Mouse (Mus musculus) bone marrow, adult 2 months (tissue): Measurements from ENCODE around the gene Sord.

ENCODE experiments used
- CTCF ChIP-seq: fragments of 200-500 bp; IDR thresholded peaks from 2 replicates; pipeline ENCODE4 v1.5.1; 2011; ENCODE audit warnings: low read length, control low read depth; ENCODE audit not compliant: control insufficient read depth, insufficient read depth
- POLR2A ChIP-seq: fragments of 200-500 bp; IDR thresholded peaks from 2 replicates; pipeline ENCODE4 v1.6.1; 2011; ENCODE audit warnings: low read depth, mild to moderate bottlenecking, control low read depth, low read length, borderline replicate concordance; ENCODE audit not compliant: control insufficient read depth

- TF ChIP-seq CTCF, result no peak
- TF ChIP-seq POLR2A, result no peak
Observed at GRCm38 (mm10) chr2:122233759-122234557, 591 bp upstream of the Sord start.
